Mouse (Mus musculus) brain, embryonic 14.5 days (tissue): ENCODE results near the gene Hectd4.

Experiments
- CTCF ChIP-seq: fragments of 200-500 bp; IDR thresholded peaks from 2 replicates; pipeline ENCODE4 v1.5.1; 2012; ENCODE audit warnings: inconsistent platforms, mild to moderate bottlenecking, moderate library complexity, borderline replicate concordance; ENCODE audit not compliant: insufficient read depth, insufficient read length; ENCODE audit errors: extremely low read depth
- POLR2A ChIP-seq: fragments of 200-500 bp; IDR thresholded peaks from 2 replicates; pipeline ENCODE4 v1.6.1; 2012; ENCODE audit warnings: mild to moderate bottlenecking, inconsistent platforms, borderline replicate concordance; ENCODE audit not compliant: poor library complexity, insufficient read depth, insufficient read length, severe bottlenecking; ENCODE audit errors: extremely low read depth

- no peak for TF ChIP-seq CTCF
- TF ChIP-seq POLR2A: no peak
Observed at GRCm38 (mm10) chr5:121336009-121336408, 116.0 kb downstream of the Hectd4 start.
